Mouse (Mus musculus): Measurements from ENCODE around the gene Hs1bp3. TPM values are rescaled to one million over a fixed set of nuclear protein-coding genes. Genes with fewer than 3 reads are reported as not detected.
A peak's percentile ranks its signal among the peaks of the same experiment; 100 is the strongest.

Gene Hs1bp3
- polyA plus RNA-seq, 1 experiment from 2014 or later: 11.6 TPM

GRCm38 (mm10) chr12:8372511-8373180, 59.4 kb downstream of the Hs1bp3 start:
- 87% methylated on average over 7 of the region's 7 CpGs for WGBS
- H3K4me2 ChIP-seq (replicated peaks): no peak overlapping the region
- no peak for ATAC-seq (replicated peaks)

GRCm38 (mm10) chr12:8373741-8374140, 60.5 kb downstream of the Hs1bp3 start:
- no peaks in the 10 kb centered on the region for H3K9me3 ChIP-seq
- ATAC-seq (replicated peaks): no peak
- WGBS: 79% methylated on average over 5 of the region's 5 CpGs
- H3K4me2 ChIP-seq (replicated peaks): no peak overlapping the region
- no peak overlapping the region for H3K9ac ChIP-seq (replicated peaks)
- H3K4me3 ChIP-seq: no peak overlapping the region
- H3K27ac ChIP-seq (replicated peaks): no peak overlapping the region
- H3K36me3 ChIP-seq: no peaks in the 10 kb centered on the region
- H3K27me3 ChIP-seq: no peaks in the 10 kb centered on the region
- no peaks in the 10 kb centered on the region for H3K4me1 ChIP-seq

More at GRCm38 (mm10) chr12:8372511-8373180, 59.4 kb downstream of the Hs1bp3 start:
- H3K9ac ChIP-seq (replicated peaks): no peak overlapping the region
- H3K4me1 ChIP-seq: no peaks in the 10 kb centered on the region
- H3K9me3 ChIP-seq: no peaks in the 10 kb centered on the region
- no peaks in the 10 kb centered on the region for H3K27me3 ChIP-seq
- H3K27ac ChIP-seq (replicated peaks): no peak overlapping the region
- no peaks in the 10 kb centered on the region for H3K36me3 ChIP-seq
- no peak overlapping the region for H3K4me3 ChIP-seq

- no peak overlapping the region for H3K27ac ChIP-seq (replicated peaks)
- no peaks in the 10 kb centered on the region for H3K9me3 ChIP-seq
- H3K4me3 ChIP-seq: no peak overlapping the region
- no peak overlapping the region for H3K9ac ChIP-seq (replicated peaks)
- no peak overlapping the region for H3K4me2 ChIP-seq (replicated peaks)
- 87% methylated on average over 1 of the region's 1 CpGs for WGBS
- H3K27me3 ChIP-seq: no peaks in the 10 kb centered on the region
- no peaks in the 10 kb centered on the region for H3K4me1 ChIP-seq
- no peaks in the 10 kb centered on the region for H3K36me3 ChIP-seq
- ATAC-seq (replicated peaks): no peak
Observed at GRCm38 (mm10) chr12:8377169-8377568, 63.9 kb downstream of the Hs1bp3 start.

- no peak overlapping the region for H3K9ac ChIP-seq (replicated peaks)
Observed at GRCm38 (mm10) chr12:8377955-8378620, 64.9 kb downstream of the Hs1bp3 start.

GRCm38 (mm10) chr12:8379795-8380521, 66.7 kb downstream of the Hs1bp3 start:
- no peaks in the 10 kb centered on the region for H3K4me1 ChIP-seq
- ATAC-seq (replicated peaks): no peak
- H3K9me3 ChIP-seq: no peaks in the 10 kb centered on the region
- no peaks in the 10 kb centered on the region for H3K27me3 ChIP-seq
- no peak overlapping the region for H3K27ac ChIP-seq (replicated peaks)
- H3K9ac ChIP-seq (replicated peaks): no peak overlapping the region
- no peaks in the 10 kb centered on the region for H3K36me3 ChIP-seq
- no peak overlapping the region for H3K4me2 ChIP-seq (replicated peaks)
- H3K4me3 ChIP-seq: no peak overlapping the region
- WGBS: 52% methylated on average over 8 of the region's 8 CpGs

More at GRCm38 (mm10) chr12:8377955-8378620, 64.9 kb downstream of the Hs1bp3 start:
- Histone ChIP-seq H3K4me3 (no peak overlapping the region), H3K27ac (replicated peaks) (no peak overlapping the region), H3K27me3 (no peaks in the 10 kb centered on the region), H3K9me3 (no peaks in the 10 kb centered on the region), H3K36me3 (no peaks in the 10 kb centered on the region), H3K4me1 (no peaks in the 10 kb centered on the region), H3K4me2 (replicated peaks) (no peak overlapping the region)
- no peak for ATAC-seq (replicated peaks)
- 86% methylated on average over 9 of the region's 9 CpGs for WGBS

GRCm38 (mm10) chr12:8380944-8381343, 67.7 kb downstream of the Hs1bp3 start:
- H3K9ac ChIP-seq (replicated peaks): no peak overlapping the region
- no peaks in the 10 kb centered on the region for H3K36me3 ChIP-seq
- no peaks in the 10 kb centered on the region for H3K9me3 ChIP-seq
- no peak overlapping the region for H3K4me3 ChIP-seq
- 37% methylated on average over 9 of the region's 9 CpGs for WGBS
- ATAC-seq (replicated peaks): no peak
- H3K27ac ChIP-seq (replicated peaks): no peak overlapping the region
- H3K27me3 ChIP-seq: no peaks in the 10 kb centered on the region
- no peaks in the 10 kb centered on the region for H3K4me1 ChIP-seq
- no peak overlapping the region for H3K4me2 ChIP-seq (replicated peaks)

- ATAC-seq (replicated peaks): no peak
- Histone ChIP-seq H3K4me3 (no peak overlapping the region), H3K9ac (replicated peaks) (no peak overlapping the region), H3K27me3 (no peaks in the 10 kb centered on the region), H3K4me2 (replicated peaks) (no peak overlapping the region), H3K36me3 (no peaks in the 10 kb centered on the region), H3K4me1 (no peaks in the 10 kb centered on the region), H3K9me3 (no peaks in the 10 kb centered on the region), H3K27ac (replicated peaks) (no peak overlapping the region)
- 89% methylated on average over 2 of the region's 2 CpGs for WGBS
Observed at GRCm38 (mm10) chr12:8381940-8382339, 68.7 kb downstream of the Hs1bp3 start.

- 92% methylated on average over 6 of the region's 6 CpGs for WGBS
- no peak overlapping the region for H3K9ac ChIP-seq (replicated peaks)
- no peak overlapping the region for H3K4me2 ChIP-seq (replicated peaks)
- ATAC-seq (replicated peaks): no peak
- H3K36me3 ChIP-seq: no peaks in the 10 kb centered on the region
- H3K27ac ChIP-seq (replicated peaks): no peak overlapping the region
- H3K27me3 ChIP-seq: no peaks in the 10 kb centered on the region
- H3K4me3 ChIP-seq: no peak overlapping the region
- H3K4me1 ChIP-seq: no peaks in the 10 kb centered on the region
- no peaks in the 10 kb centered on the region for H3K9me3 ChIP-seq
Observed at GRCm38 (mm10) chr12:8383822-8384221, 70.6 kb downstream of the Hs1bp3 start.

GRCm38 (mm10) chr12:8386451-8387011, 73.3 kb downstream of the Hs1bp3 start:
- Histone ChIP-seq H3K27me3 (no peaks in the 10 kb centered on the region), H3K4me3 (no peak overlapping the region), H3K27ac (replicated peaks) (no peak overlapping the region), H3K9ac (replicated peaks) (no peak overlapping the region), H3K4me1 (no peaks in the 10 kb centered on the region), H3K4me2 (replicated peaks) (no peak overlapping the region), H3K9me3 (no peaks in the 10 kb centered on the region), H3K36me3 (no peaks in the 10 kb centered on the region)
- WGBS: 57% methylated on average over 6 of the region's 6 CpGs
- peak; percentile 53 for ATAC-seq (replicated peaks)

- ATAC-seq (replicated peaks): no peak
- Histone ChIP-seq H3K9me3 (no peaks in the 10 kb centered on the region), H3K36me3 (no peaks in the 10 kb centered on the region), H3K4me2 (replicated peaks) (no peak overlapping the region), H3K27ac (replicated peaks) (no peak overlapping the region), H3K4me3 (no peak overlapping the region), H3K27me3 (no peaks in the 10 kb centered on the region), H3K4me1 (no peaks in the 10 kb centered on the region), H3K9ac (replicated peaks) (no peak overlapping the region)
- WGBS: 100% methylated on average over 1 of the region's 1 CpGs
Observed at GRCm38 (mm10) chr12:8387281-8387680, 74.0 kb downstream of the Hs1bp3 start.

- WGBS: 85% methylated on average over 4 of the region's 4 CpGs
- no peak overlapping the region for H3K4me2 ChIP-seq (replicated peaks)
- no peaks in the 10 kb centered on the region for H3K9me3 ChIP-seq
- H3K36me3 ChIP-seq: no peaks in the 10 kb centered on the region
- H3K4me1 ChIP-seq: no peaks in the 10 kb centered on the region
- no peak for ATAC-seq (replicated peaks)
- no peak overlapping the region for H3K9ac ChIP-seq (replicated peaks)
- no peak overlapping the region for H3K4me3 ChIP-seq
- no peak overlapping the region for H3K27ac ChIP-seq (replicated peaks)
- no peaks in the 10 kb centered on the region for H3K27me3 ChIP-seq
Observed at GRCm38 (mm10) chr12:8388529-8389414, 75.5 kb downstream of the Hs1bp3 start.
